Mouse (Mus musculus) liver, embryonic 16.5 days (tissue): Measurements from ENCODE around the gene Col20a1. TPM values are rescaled to one million over a fixed set of nuclear protein-coding genes. Genes with fewer than 3 reads are reported as not detected.

Experiments
- ATAC-seq: fragments of 200-750 bp; cut with Nextera tagmentation; 2 replicates; pipeline ENCODE4 v1.8.0; 2017; ENCODE audit warnings: low read depth, mild to moderate bottlenecking, moderate number of reproducible peaks, moderate library complexity
- H3K27ac ChIP-seq: fragments of 300-500 bp; sonication (generic); 2 replicates; pipeline ENCODE4 v1.5.1; 2014; ENCODE audit warnings: mild to moderate bottlenecking, low read length
- H3K27me3 ChIP-seq: fragments of 300-500 bp; sonication (generic); 2 replicates; pipeline ENCODE4 v1.6.1; 2014; ENCODE audit warnings: low read depth, low read length, mixed read lengths; ENCODE audit not compliant: control insufficient read depth, insufficient read depth
- H3K36me3 ChIP-seq: fragments of 300-500 bp; sonication (generic); 2 replicates; pipeline ENCODE4 v1.6.1; 2014; ENCODE audit warnings: mild to moderate bottlenecking; ENCODE audit not compliant: control insufficient read depth, insufficient read depth
- H3K4me1 ChIP-seq: fragments of 300-500 bp; sonication (generic); 2 replicates; pipeline ENCODE4 v1.6.1; 2014; ENCODE audit warnings: low read depth, low read length, mixed read lengths; ENCODE audit not compliant: control insufficient read depth
- H3K4me2 ChIP-seq: fragments of 300-500 bp; sonication (generic); 2 replicates; pipeline ENCODE4 v1.6.1; 2014; ENCODE audit warnings: low read depth, low read length, mixed read lengths
- H3K4me3 ChIP-seq: fragments of 300-500 bp; sonication (generic); 2 replicates; pipeline ENCODE4 v1.5.1; 2014; ENCODE audit warnings: low read depth, mild to moderate bottlenecking, low read length
- H3K9ac ChIP-seq: fragments of 300-500 bp; sonication (generic); 2 replicates; pipeline ENCODE4 v1.6.1; 2014; ENCODE audit warnings: low read depth, low read length
- H3K9me3 ChIP-seq: fragments of 300-500 bp; sonication (generic); replicated peaks from 2 replicates; pipeline ENCODE4 v1.6.1; 2016; ENCODE audit warnings: low read length; ENCODE audit not compliant: control insufficient read depth
- WGBS: fragments of 180-500 bp; shearing (Covaris S2); extraction: QIAGEN DNeasy Blood & Tissue Kit; methylation state at CpG from one replicate; pipeline ENCODE4 v1.1.7; 2014; ENCODE audit not compliant: insufficient replicate concordance; 5-methylcytosine and 5-hydroxymethylcytosine counted together
- polyA plus RNA-seq: library from polyadenylated mRNA; unstranded; fragments of >200 nt; fragmentation: Nextera tagmentation; extraction: Ambion mirVana; gene quantifications from 2 replicates; pipeline ENCODE4 v1.2.1, GENCODE M21; 2015

Gene Col20a1
- polyA plus RNA-seq, 1 experiment from 2014 or later, result 0.04 TPM

GRCm38 (mm10) chr2:181031406-181031934, 45.1 kb downstream of the Col20a1 start:
- no peaks in the 10 kb centered on the region for H3K36me3 ChIP-seq
- no peaks in the 10 kb centered on the region for H3K9me3 ChIP-seq
- H3K27me3 ChIP-seq, result no peaks in the 10 kb centered on the region
- H3K27ac ChIP-seq, result no peak overlapping the region
- no peak overlapping the region for H3K9ac ChIP-seq
- WGBS, result 67% methylated on average over 11 of the region's 11 CpGs
- H3K4me2 ChIP-seq, result no peak overlapping the region
- no peak overlapping the region for H3K4me3 ChIP-seq
- no peak for ATAC-seq
- no peaks in the 10 kb centered on the region for H3K4me1 ChIP-seq

- H3K4me1 ChIP-seq, result no peaks in the 10 kb centered on the region
- no peak for ATAC-seq
- no peak overlapping the region for H3K9ac ChIP-seq
- H3K36me3 ChIP-seq, result no peaks in the 10 kb centered on the region
- H3K27me3 ChIP-seq, result peaks cover 7% of the 10 kb centered on the region; the same call in 1 of the 2 replicates
- H3K4me3 ChIP-seq, result no peak overlapping the region
- 26% methylated on average over 5 of the region's 5 CpGs for WGBS
- no peaks in the 10 kb centered on the region for H3K9me3 ChIP-seq
- no peak overlapping the region for H3K27ac ChIP-seq
- no peak overlapping the region for H3K4me2 ChIP-seq
These were observed 46.1 kb downstream of the Col20a1 start for GRCm38 (mm10) chr2:181032407-181032806.

- H3K4me2 ChIP-seq, result no peak overlapping the region
- WGBS, result 49% methylated on average over 6 of the region's 6 CpGs
These were observed 47.0 kb downstream of the Col20a1 start for GRCm38 (mm10) chr2:181033310-181033709.

GRCm38 (mm10) chr2:181035186-181035585, 48.9 kb downstream of the Col20a1 start:
- no peaks in the 10 kb centered on the region for H3K9me3 ChIP-seq
- H3K4me2 ChIP-seq, result no peak overlapping the region
- H3K4me1 ChIP-seq, result no peaks in the 10 kb centered on the region
- no peak overlapping the region for H3K9ac ChIP-seq
- ATAC-seq, result no peak
- H3K27me3 ChIP-seq, result peaks cover 33% of the 10 kb centered on the region
- H3K27ac ChIP-seq, result no peak overlapping the region
- H3K4me3 ChIP-seq, result no peak overlapping the region
- no peaks in the 10 kb centered on the region for H3K36me3 ChIP-seq
- 48% methylated on average over 7 of the region's 7 CpGs for WGBS

More at GRCm38 (mm10) chr2:181033310-181033709, 47.0 kb downstream of the Col20a1 start:
- H3K27ac ChIP-seq, result no peak overlapping the region
- H3K27me3 ChIP-seq, result peaks cover 14% of the 10 kb centered on the region
- no peaks in the 10 kb centered on the region for H3K36me3 ChIP-seq
- H3K4me3 ChIP-seq, result no peak overlapping the region
- no peak overlapping the region for H3K9ac ChIP-seq
- H3K4me1 ChIP-seq, result no peaks in the 10 kb centered on the region
- no peak for ATAC-seq
- no peaks in the 10 kb centered on the region for H3K9me3 ChIP-seq

GRCm38 (mm10) chr2:181036561-181036960, 50.2 kb downstream of the Col20a1 start:
- Histone ChIP-seq H3K27ac (no peak overlapping the region), H3K9me3 (no peaks in the 10 kb centered on the region), H3K4me1 (no peaks in the 10 kb centered on the region), H3K9ac (no peak overlapping the region), H3K4me3 (no peak overlapping the region), H3K27me3 (peaks cover 46% of the 10 kb centered on the region), H3K4me2 (no peak overlapping the region), H3K36me3 (no peaks in the 10 kb centered on the region)
- no peak for ATAC-seq
- whole genome bisulfite sequencing, result 40% methylated on average over 6 of the region's 6 CpGs

- peak overlapping the region; percentile 47 for H3K4me3 ChIP-seq
- H3K9ac ChIP-seq, result no peak overlapping the region
- no peak overlapping the region for H3K27ac ChIP-seq
- no peaks in the 10 kb centered on the region for H3K36me3 ChIP-seq
- ATAC-seq, result no peak
- no peaks in the 10 kb centered on the region for H3K9me3 ChIP-seq
- peak overlapping the region; percentile 61 for H3K4me2 ChIP-seq
- peaks cover 47% of the 10 kb centered on the region for H3K27me3 ChIP-seq
- WGBS, result under 1% methylated on average over 60 of the region's 63 CpGs
- H3K4me1 ChIP-seq, result no peaks in the 10 kb centered on the region
These were observed 52.5 kb downstream of the Col20a1 start for GRCm38 (mm10) chr2:181038644-181039355.

GRCm38 (mm10) chr2:181039356-181039680, 53.0 kb downstream of the Col20a1 start:
- peaks cover 47% of the 10 kb centered on the region for H3K27me3 ChIP-seq
- 2% methylated on average over 16 of the region's 16 CpGs for WGBS

GRCm38 (mm10) chr2:181041941-181042340, 55.6 kb downstream of the Col20a1 start:
- Histone ChIP-seq H3K36me3 (no peaks in the 10 kb centered on the region), H3K9ac (no peak overlapping the region), H3K4me2 (no peak overlapping the region), H3K27me3 (peaks cover 45% of the 10 kb centered on the region), H3K9me3 (no peaks in the 10 kb centered on the region), H3K4me1 (no peaks in the 10 kb centered on the region), H3K27ac (no peak overlapping the region), H3K4me3 (no peak overlapping the region)
- 18% methylated on average over 7 of the region's 7 CpGs for WGBS
- peak; percentile 31; the same call in 1 of the 2 replicates for ATAC-seq

More at GRCm38 (mm10) chr2:181039356-181039680, 53.0 kb downstream of the Col20a1 start:
- no peaks in the 10 kb centered on the region for H3K36me3 ChIP-seq
- H3K4me1 ChIP-seq, result no peaks in the 10 kb centered on the region
- peak overlapping the region; percentile 47 for H3K4me3 ChIP-seq
- no peak overlapping the region for H3K9ac ChIP-seq
- ATAC-seq, result no peak
- H3K27ac ChIP-seq, result no peak overlapping the region
- peak overlapping the region; percentile 61 for H3K4me2 ChIP-seq
- H3K9me3 ChIP-seq, result no peaks in the 10 kb centered on the region

- Histone ChIP-seq H3K4me3 (no peak overlapping the region), H3K4me1 (no peaks in the 10 kb centered on the region), H3K4me2 (no peak overlapping the region), H3K9me3 (no peaks in the 10 kb centered on the region), H3K27ac (no peak overlapping the region), H3K36me3 (no peaks in the 10 kb centered on the region), H3K9ac (no peak overlapping the region), H3K27me3 (peaks cover 40% of the 10 kb centered on the region)
- ATAC-seq, result no peak
These were observed 56.0 kb downstream of the Col20a1 start for GRCm38 (mm10) chr2:181042376-181042775.
